Mouse (Mus musculus): ENCODE measurements around the gene Serpina3g.

- TF ChIP-seq CTCF (IDR thresholded peaks at IDR 0.05; ENCODE audit: control insufficient read depth, insufficient read depth, insufficient replicate concordance, low read depth, low read length) (no peak), POLR2A (IDR thresholded peaks at IDR 0.05; ENCODE audit: control insufficient read depth, low read depth, low read length) (no peak)
Observed at GRCm38 (mm10) chr12:104209802-104210201, 26.2 kb upstream of the Serpina3g start.

Data from testis, adult 2 months (tissue).